Mouse (Mus musculus) activated CD4-positive, CD25-positive, alpha-beta regulatory T cell (primary cell): ENCODE data around the gene Mettl4. TPM values are rescaled to one million over a fixed set of nuclear protein-coding genes. Genes with fewer than 3 reads are reported as not detected.

ENCODE experiments used
- polyA plus RNA-seq, 2 experiments: library from polyadenylated mRNA; unstranded; fragments of 100-300 nt; shearing (Covaris generic); gene quantifications; one replicate each; pipeline ENCODE4 v1.2.1; 2017

The Mettl4 gene
- 10 to 100 TPM; 18.4 to 25.6 TPM for polyA plus RNA-seq

GRCm38 (mm10) chr17:94749466-94750135, at the start of gene Mettl4:
TSS of gene Mettl4 (minus strand) at chr17:94750019.

